Mouse (Mus musculus): Measurements from ENCODE around the gene Acap2. TPM values are rescaled to one million over a fixed set of nuclear protein-coding genes. Genes with fewer than 3 reads are reported as not detected.

The Acap2 gene
- polyA plus RNA-seq, 1 experiment from 2014 or later: 8.9 TPM

DNA sequence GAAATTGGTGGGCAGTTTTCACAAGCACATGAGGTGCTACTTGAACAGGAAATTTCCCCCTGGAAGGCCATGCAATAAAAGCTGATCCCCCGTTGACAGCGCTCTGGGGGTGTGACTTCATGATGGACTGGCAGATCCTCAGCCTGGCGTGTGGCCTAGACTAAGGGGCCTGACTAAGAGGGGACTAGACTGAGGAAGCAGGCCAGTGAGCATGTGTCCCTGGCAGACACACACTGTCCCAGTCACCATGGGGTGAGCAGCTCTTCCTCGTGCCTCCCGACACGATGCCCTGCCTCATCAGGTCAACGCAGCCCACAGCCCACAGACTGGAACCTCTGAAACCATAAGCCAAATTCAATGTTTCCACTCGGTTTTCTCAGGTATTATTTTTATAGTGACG lies 18.5 kb downstream of the Acap2 start:
- Histone ChIP-seq H3K27ac (ENCODE audit: low read length) (no peak overlapping the region), H3K27me3 (ENCODE audit: control insufficient read depth, insufficient read depth, low read depth, low read length) (no peaks in the 10 kb centered on the region), H3K4me3 (ENCODE audit: low read depth, low read length) (no peak overlapping the region), H3K36me3 (ENCODE audit: control insufficient read depth, insufficient read depth, low read length) (no peaks in the 10 kb centered on the region), H3K9me3 (replicated peaks; ENCODE audit: control insufficient read depth, low read length, poor library complexity, severe bottlenecking) (no peaks in the 10 kb centered on the region), H3K9ac (ENCODE audit: low read depth, low read length) (no peak overlapping the region), H3K4me1 (ENCODE audit: control insufficient read depth, insufficient read depth, low read length) (peaks cover 8% of the 10 kb centered on the region; the same call in 1 of the 2 replicates), H3K4me2 (ENCODE audit: low read length) (no peak overlapping the region)
- 74% methylated on average over 9 of the region's 9 CpGs for WGBS
- ATAC-seq: no peak

DNA sequence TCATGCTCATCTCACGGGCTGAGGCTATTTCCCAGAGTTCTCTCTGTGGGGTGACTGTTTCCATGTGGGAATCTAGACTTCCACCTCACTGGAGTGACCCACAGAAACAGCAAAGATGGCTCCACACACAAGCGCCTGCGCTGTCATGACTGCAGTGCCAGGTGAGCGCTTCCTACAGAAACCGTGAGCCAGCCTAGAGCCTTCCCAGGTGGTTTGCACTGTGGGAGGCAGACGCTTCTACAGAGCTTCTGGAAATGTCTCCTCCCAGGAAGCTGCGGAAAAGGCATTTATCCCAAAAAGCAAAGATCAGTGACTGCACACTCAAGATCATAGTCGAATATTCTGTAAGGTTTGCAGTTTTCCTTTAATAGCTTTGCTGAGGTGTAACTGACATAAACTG lies 20.2 kb downstream of the Acap2 start:
- no peak overlapping the region for H3K9ac ChIP-seq (ENCODE audit: low read depth, low read length)
- H3K4me3 ChIP-seq (ENCODE audit: low read depth, low read length): no peak overlapping the region
- WGBS: 76% methylated on average over 8 of the region's 8 CpGs

DNA sequence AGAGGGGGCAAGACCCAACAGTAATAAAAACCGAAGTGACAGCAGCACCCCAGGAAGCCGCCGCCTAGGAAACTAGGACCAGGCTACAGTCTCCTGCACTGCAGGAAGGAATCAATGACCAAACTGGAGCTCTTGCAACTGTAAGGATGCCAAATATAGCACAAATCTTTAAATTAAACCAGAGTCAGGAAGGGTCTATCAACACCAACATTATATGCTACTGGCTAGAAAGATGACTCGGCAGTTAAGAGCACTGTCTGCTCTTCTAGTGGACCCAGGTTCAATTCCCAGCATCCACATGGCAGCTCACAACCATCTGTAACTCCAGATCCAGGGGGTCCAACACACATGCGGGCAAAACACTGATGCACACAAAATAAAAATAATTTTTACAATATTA lies 21.7 kb downstream of the Acap2 start:
- Histone ChIP-seq H3K4me3 (ENCODE audit: low read depth, low read length) (no peak overlapping the region), H3K27me3 (ENCODE audit: control insufficient read depth, insufficient read depth, low read depth, low read length) (no peaks in the 10 kb centered on the region), H3K4me1 (ENCODE audit: control insufficient read depth, insufficient read depth, low read length) (peaks cover 5% of the 10 kb centered on the region; the same call in 1 of the 2 replicates), H3K9me3 (replicated peaks; ENCODE audit: control insufficient read depth, low read length, poor library complexity, severe bottlenecking) (no peaks in the 10 kb centered on the region), H3K27ac (ENCODE audit: low read length) (no peak overlapping the region), H3K9ac (ENCODE audit: low read depth, low read length) (no peak overlapping the region), H3K36me3 (ENCODE audit: control insufficient read depth, insufficient read depth, low read length) (no peaks in the 10 kb centered on the region), H3K4me2 (ENCODE audit: low read length) (no peak overlapping the region)
- WGBS: 65% methylated on average over 5 of the region's 5 CpGs
- no peak for ATAC-seq

More for the DNA sequence above, 20.2 kb downstream of the Acap2 start:
- Histone ChIP-seq H3K9me3 (replicated peaks; ENCODE audit: control insufficient read depth, low read length, poor library complexity, severe bottlenecking) (no peaks in the 10 kb centered on the region), H3K27ac (ENCODE audit: low read length) (no peak overlapping the region), H3K4me2 (ENCODE audit: low read length) (no peak overlapping the region), H3K27me3 (ENCODE audit: control insufficient read depth, insufficient read depth, low read depth, low read length) (no peaks in the 10 kb centered on the region), H3K36me3 (ENCODE audit: control insufficient read depth, insufficient read depth, low read length) (no peaks in the 10 kb centered on the region), H3K4me1 (ENCODE audit: control insufficient read depth, insufficient read depth, low read length) (peaks cover 8% of the 10 kb centered on the region; the same call in 1 of the 2 replicates)
- no peak for ATAC-seq

DNA sequence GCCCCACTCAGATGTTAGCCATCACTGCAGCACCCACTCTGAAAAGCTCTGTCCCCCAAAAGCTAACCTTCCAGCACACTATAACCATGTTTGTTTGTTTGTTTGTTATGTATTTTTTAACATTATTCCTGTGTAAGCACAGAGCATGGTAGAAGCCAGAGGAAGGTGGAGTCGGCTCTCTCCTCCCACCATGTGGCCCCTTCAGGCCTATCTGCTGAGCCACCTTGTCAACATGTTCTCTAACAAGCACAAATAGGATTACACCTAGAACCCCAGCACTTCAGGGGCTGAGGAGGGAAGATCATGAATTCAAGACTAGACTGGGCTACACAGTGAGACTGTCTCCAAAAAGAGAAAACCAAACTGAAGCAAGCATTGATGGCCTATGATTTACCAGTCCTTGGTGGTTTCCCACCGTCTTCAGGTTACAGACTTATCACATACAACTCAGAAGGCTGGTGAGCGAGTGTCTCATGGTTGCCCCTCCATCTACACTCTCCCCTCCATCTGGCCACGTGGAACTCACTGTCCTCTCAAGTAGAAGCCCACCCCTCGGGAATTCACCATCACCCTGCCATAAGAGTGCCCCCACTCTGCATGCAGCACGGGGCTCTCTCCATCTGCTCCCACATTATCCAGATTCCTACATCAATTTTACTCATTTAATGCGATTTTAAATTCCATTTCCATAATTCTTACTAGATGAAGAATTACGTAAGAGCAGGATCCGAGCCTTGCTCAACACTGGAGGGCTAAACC lies 26.0 kb downstream of the Acap2 start:
- Histone ChIP-seq H3K9me3 (replicated peaks; ENCODE audit: control insufficient read depth, low read length, poor library complexity, severe bottlenecking) (no peaks in the 10 kb centered on the region), H3K4me3 (ENCODE audit: low read depth, low read length) (no peak overlapping the region), H3K27ac (ENCODE audit: low read length) (no peak overlapping the region), H3K9ac (ENCODE audit: low read depth, low read length) (no peak overlapping the region), H3K36me3 (ENCODE audit: control insufficient read depth, insufficient read depth, low read length) (no peaks in the 10 kb centered on the region), H3K4me2 (ENCODE audit: low read length) (no peak overlapping the region), H3K27me3 (ENCODE audit: control insufficient read depth, insufficient read depth, low read depth, low read length) (no peaks in the 10 kb centered on the region), H3K4me1 (ENCODE audit: control insufficient read depth, insufficient read depth, low read length) (no peaks in the 10 kb centered on the region)
- ATAC-seq: no peak
- WGBS: 82% methylated on average over 9 of the region's 9 CpGs

DNA sequence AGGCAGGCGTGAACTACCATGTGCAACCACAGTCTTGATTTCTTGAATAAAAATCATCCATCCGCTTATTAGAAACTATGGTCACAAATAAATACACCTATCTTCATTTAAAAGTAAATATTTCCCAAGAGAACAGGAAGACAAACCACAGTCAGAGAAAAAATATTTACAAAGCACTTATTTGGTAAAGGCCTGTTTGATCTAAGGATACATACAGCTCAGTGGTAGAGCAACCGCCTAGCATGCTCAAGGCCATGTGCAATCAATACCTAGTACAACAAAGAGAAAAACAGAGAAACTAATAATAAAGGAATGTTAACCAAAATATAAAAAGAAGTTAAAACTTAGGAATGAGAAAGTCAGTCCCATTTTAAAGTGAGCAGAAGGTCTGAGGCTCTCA lies 28.8 kb downstream of the Acap2 start:
- 87% methylated on average over 3 of the region's 3 CpGs for WGBS
- Histone ChIP-seq H3K27me3 (ENCODE audit: control insufficient read depth, insufficient read depth, low read depth, low read length) (no peaks in the 10 kb centered on the region), H3K4me2 (ENCODE audit: low read length) (no peak overlapping the region), H3K9ac (ENCODE audit: low read depth, low read length) (no peak overlapping the region), H3K4me1 (ENCODE audit: control insufficient read depth, insufficient read depth, low read length) (peaks cover 6% of the 10 kb centered on the region; the same call in 1 of the 2 replicates), H3K36me3 (ENCODE audit: control insufficient read depth, insufficient read depth, low read length) (no peaks in the 10 kb centered on the region), H3K27ac (ENCODE audit: low read length) (no peak overlapping the region), H3K4me3 (ENCODE audit: low read depth, low read length) (no peak overlapping the region), H3K9me3 (replicated peaks; ENCODE audit: control insufficient read depth, low read length, poor library complexity, severe bottlenecking) (no peaks in the 10 kb centered on the region)
- no peak for ATAC-seq

DNA sequence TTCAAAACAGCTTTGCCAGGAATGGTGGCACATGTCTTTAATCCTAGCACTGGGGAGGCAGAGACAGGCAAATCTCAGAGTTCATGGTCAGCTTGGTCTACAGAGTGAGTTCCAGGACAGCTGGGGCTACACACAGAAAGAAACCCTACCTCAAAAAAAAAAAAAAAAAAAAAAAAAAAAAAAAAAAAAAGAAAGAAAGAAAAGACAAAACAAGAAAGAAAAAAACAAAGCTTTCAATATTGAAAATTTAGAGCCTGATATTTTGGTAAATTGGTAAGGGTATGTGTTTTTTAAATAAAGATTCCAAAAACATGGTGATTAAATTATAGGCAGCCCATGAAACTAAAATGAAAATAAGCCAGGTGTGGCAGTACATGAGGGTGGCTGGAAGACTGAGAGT lies 29.6 kb downstream of the Acap2 start:
- Histone ChIP-seq H3K27me3 (ENCODE audit: control insufficient read depth, insufficient read depth, low read depth, low read length) (no peaks in the 10 kb centered on the region), H3K4me2 (ENCODE audit: low read length) (no peak overlapping the region), H3K27ac (ENCODE audit: low read length) (no peak overlapping the region), H3K4me1 (ENCODE audit: control insufficient read depth, insufficient read depth, low read length) (peaks cover 9% of the 10 kb centered on the region; the same call in 1 of the 2 replicates), H3K4me3 (ENCODE audit: low read depth, low read length) (no peak overlapping the region), H3K36me3 (ENCODE audit: control insufficient read depth, insufficient read depth, low read length) (no peaks in the 10 kb centered on the region), H3K9ac (ENCODE audit: low read depth, low read length) (no peak overlapping the region), H3K9me3 (replicated peaks; ENCODE audit: control insufficient read depth, low read length, poor library complexity, severe bottlenecking) (no peaks in the 10 kb centered on the region)
- no peak for ATAC-seq

DNA sequence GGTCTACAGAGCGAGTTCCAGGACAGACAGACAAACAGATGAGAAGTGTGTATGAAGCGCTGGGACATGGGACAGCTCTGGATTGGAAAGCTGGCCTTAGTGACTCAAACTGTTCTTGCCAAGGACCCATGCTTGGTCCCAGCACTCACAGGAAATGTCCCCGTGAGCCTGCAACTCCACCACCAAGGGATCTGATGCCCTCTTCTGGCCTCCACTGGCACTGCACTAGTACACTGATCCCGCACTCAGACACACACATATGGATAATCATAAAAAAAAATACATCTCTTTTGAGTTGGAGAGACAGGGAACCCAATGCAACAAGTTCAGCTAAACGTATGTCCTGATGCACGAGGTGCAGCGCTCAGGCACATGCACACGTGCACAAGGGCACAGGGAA lies 30.7 kb downstream of the Acap2 start:
- Histone ChIP-seq H3K4me2 (ENCODE audit: low read length) (no peak overlapping the region), H3K4me1 (ENCODE audit: control insufficient read depth, insufficient read depth, low read length) (peaks cover 9% of the 10 kb centered on the region; the same call in 1 of the 2 replicates), H3K9me3 (replicated peaks; ENCODE audit: control insufficient read depth, low read length, poor library complexity, severe bottlenecking) (no peaks in the 10 kb centered on the region), H3K27me3 (ENCODE audit: control insufficient read depth, insufficient read depth, low read depth, low read length) (no peaks in the 10 kb centered on the region), H3K4me3 (ENCODE audit: low read depth, low read length) (no peak overlapping the region), H3K9ac (ENCODE audit: low read depth, low read length) (no peak overlapping the region), H3K27ac (ENCODE audit: low read length) (no peak overlapping the region), H3K36me3 (ENCODE audit: control insufficient read depth, insufficient read depth, low read length) (no peaks in the 10 kb centered on the region)
- 94% methylated on average over 8 of the region's 8 CpGs for WGBS
- no peak for ATAC-seq

DNA sequence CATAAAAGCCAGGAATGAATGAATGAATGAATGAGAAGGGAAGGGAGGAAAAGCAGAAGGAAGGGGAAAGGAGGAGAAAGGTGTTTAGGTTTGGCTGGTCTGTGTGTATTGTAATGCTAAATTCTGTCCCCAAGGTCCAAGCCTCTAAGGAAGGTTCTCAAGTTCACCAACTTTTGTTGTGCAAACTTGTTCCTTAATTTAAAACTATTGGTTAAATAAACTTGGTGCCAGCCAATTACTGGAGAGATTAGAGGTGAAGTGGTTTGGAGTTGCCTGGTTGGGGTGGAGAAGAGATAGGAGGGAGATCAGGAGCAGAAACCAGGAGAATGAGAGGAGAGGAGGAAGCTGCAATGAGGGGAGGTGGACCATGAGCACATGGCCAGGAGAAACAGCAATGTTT lies 31.4 kb downstream of the Acap2 start:
- ATAC-seq: no peak

DNA sequence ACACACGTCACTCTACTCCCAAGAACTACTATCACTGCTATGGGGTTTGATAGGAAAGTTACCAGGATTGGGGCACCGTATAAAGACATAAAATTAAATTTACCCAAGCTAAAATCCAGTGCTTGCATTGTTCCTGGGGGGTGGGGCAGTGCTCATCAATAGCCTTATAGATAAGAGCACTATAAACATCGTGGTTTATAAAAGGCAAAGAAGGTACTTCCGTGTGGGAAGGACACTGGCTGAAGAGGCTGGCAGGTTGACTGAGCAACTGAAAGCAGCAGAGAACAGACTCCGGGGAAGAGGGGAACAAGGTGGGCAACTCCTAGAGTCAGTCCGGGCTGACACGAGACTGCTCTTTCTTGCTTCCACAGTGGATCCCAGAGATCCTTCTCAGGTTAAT lies 33.1 kb downstream of the Acap2 start:
- ATAC-seq: no peak
- H3K36me3 ChIP-seq (ENCODE audit: control insufficient read depth, insufficient read depth, low read length): no peaks in the 10 kb centered on the region
- H3K27ac ChIP-seq (ENCODE audit: low read length): no peak overlapping the region
- H3K4me3 ChIP-seq (ENCODE audit: low read depth, low read length): no peak overlapping the region
- H3K4me2 ChIP-seq (ENCODE audit: low read length): no peak overlapping the region
- WGBS: 48% methylated on average over 7 of the region's 7 CpGs
- H3K9ac ChIP-seq (ENCODE audit: low read depth, low read length): no peak overlapping the region
- peaks cover 9% of the 10 kb centered on the region; the same call in 1 of the 2 replicates for H3K4me1 ChIP-seq (ENCODE audit: control insufficient read depth, insufficient read depth, low read length)
- H3K9me3 ChIP-seq (replicated peaks; ENCODE audit: control insufficient read depth, low read length, poor library complexity, severe bottlenecking): no peaks in the 10 kb centered on the region
- no peaks in the 10 kb centered on the region for H3K27me3 ChIP-seq (ENCODE audit: control insufficient read depth, insufficient read depth, low read depth, low read length)

More for the DNA sequence above, 31.4 kb downstream of the Acap2 start:
- no peak overlapping the region for H3K4me2 ChIP-seq (ENCODE audit: low read length)
- H3K36me3 ChIP-seq (ENCODE audit: control insufficient read depth, insufficient read depth, low read length): no peaks in the 10 kb centered on the region
- H3K27me3 ChIP-seq (ENCODE audit: control insufficient read depth, insufficient read depth, low read depth, low read length): no peaks in the 10 kb centered on the region
- no peaks in the 10 kb centered on the region for H3K9me3 ChIP-seq (replicated peaks; ENCODE audit: control insufficient read depth, low read length, poor library complexity, severe bottlenecking)
- no peak overlapping the region for H3K27ac ChIP-seq (ENCODE audit: low read length)
- H3K4me1 ChIP-seq (ENCODE audit: control insufficient read depth, insufficient read depth, low read length): peaks cover 9% of the 10 kb centered on the region; the same call in 1 of the 2 replicates
- no peak overlapping the region for H3K9ac ChIP-seq (ENCODE audit: low read depth, low read length)
- H3K4me3 ChIP-seq (ENCODE audit: low read depth, low read length): no peak overlapping the region

Measured in midbrain, embryonic 16.5 days (tissue).